Mouse (Mus musculus): Measurements from ENCODE around the gene 4933402J07Rik. TPM values are rescaled to one million over a fixed set of nuclear protein-coding genes. Genes with fewer than 3 reads are reported as not detected.

Gene 4933402J07Rik
- not detected in 2 replicates for polyA plus RNA-seq (2015; fragmentation: Nextera tagmentation; extraction: Ambion mirVana)

- Histone ChIP-seq H3K9me3 (ENCODE audit: control insufficient read depth, low read length) (no peaks in the 10 kb centered on the region), H3K9ac (ENCODE audit: low read length) (no peak within 1 kb of the TSS), H3K36me3 (ENCODE audit: control insufficient read depth, insufficient read depth, low read length) (no peaks in the 10 kb centered on the region), H3K4me3 (ENCODE audit: low read depth, low read length) (no peak within 1 kb of the TSS), H3K4me2 (replicated peaks; ENCODE audit: low read depth) (no peak within 1 kb of the TSS), H3K27me3 (ENCODE audit: control insufficient read depth, insufficient read depth, low read length) (no peaks in the 10 kb centered on the region), H3K4me1 (replicated peaks; ENCODE audit: control insufficient read depth, insufficient read depth) (no peaks in the 10 kb centered on the region), H3K27ac (replicated peaks) (no peak within 1 kb of the TSS)
- no peak for ATAC-seq (ENCODE audit: low FRiP score, low TSS enrichment)
- no peak for TF ChIP-seq EP300 (optimal IDR thresholded peaks at IDR 0.05)
- TF ChIP-seq CTCF (IDR thresholded peaks at IDR 0.05; ENCODE audit: low read depth), result no peak
- 74% methylated on average over 2 of the region's 2 CpGs for WGBS
- DNase-seq (ENCODE audit: low spot score), result no peak
These were observed at the start of gene 4933402J07Rik for GRCm38 (mm10) chr8:87563553-87563952. Gene 4933402J07Rik, plus strand, starts transcription at chr8:87563853.

- WGBS, result 94% methylated on average over 3 of the region's 3 CpGs
These were observed 46.5 kb upstream of the 4933402J07Rik start for GRCm38 (mm10) chr8:87517132-87517531.

GRCm38 (mm10) chr8:87525006-87525405 is 38.6 kb upstream of the 4933402J07Rik start:
- no peaks in the 10 kb centered on the region for H3K4me1 ChIP-seq (replicated peaks; ENCODE audit: control insufficient read depth, insufficient read depth)
- 95% methylated on average over 1 of the region's 1 CpGs for WGBS
- DNase-seq (ENCODE audit: low spot score) (no peak), ATAC-seq (ENCODE audit: low FRiP score, low TSS enrichment) (no peak)
- H3K27ac ChIP-seq (replicated peaks), result no peak overlapping the region
- no peak overlapping the region for H3K4me3 ChIP-seq (ENCODE audit: low read depth, low read length)
- H3K27me3 ChIP-seq (ENCODE audit: control insufficient read depth, insufficient read depth, low read length), result no peaks in the 10 kb centered on the region
- no peak overlapping the region for H3K4me2 ChIP-seq (replicated peaks; ENCODE audit: low read depth)
- H3K9ac ChIP-seq (ENCODE audit: low read length), result no peak overlapping the region
- no peaks in the 10 kb centered on the region for H3K36me3 ChIP-seq (ENCODE audit: control insufficient read depth, insufficient read depth, low read length)
- TF ChIP-seq CTCF (IDR thresholded peaks at IDR 0.05; ENCODE audit: low read depth) (no peak), EP300 (optimal IDR thresholded peaks at IDR 0.05) (no peak)
- H3K9me3 ChIP-seq (ENCODE audit: control insufficient read depth, low read length), result no peaks in the 10 kb centered on the region

More at GRCm38 (mm10) chr8:87517132-87517531, 46.5 kb upstream of the 4933402J07Rik start:
- no peak for DNase-seq (ENCODE audit: low spot score)
- no peaks in the 10 kb centered on the region for H3K27me3 ChIP-seq (ENCODE audit: control insufficient read depth, insufficient read depth, low read length)
- TF ChIP-seq EP300 (optimal IDR thresholded peaks at IDR 0.05), result no peak
- TF ChIP-seq CTCF (IDR thresholded peaks at IDR 0.05; ENCODE audit: low read depth), result no peak
- no peaks in the 10 kb centered on the region for H3K9me3 ChIP-seq (ENCODE audit: control insufficient read depth, low read length)
- no peaks in the 10 kb centered on the region for H3K4me1 ChIP-seq (replicated peaks; ENCODE audit: control insufficient read depth, insufficient read depth)
- no peaks in the 10 kb centered on the region for H3K36me3 ChIP-seq (ENCODE audit: control insufficient read depth, insufficient read depth, low read length)
- no peak overlapping the region for H3K27ac ChIP-seq (replicated peaks)
- H3K4me3 ChIP-seq (ENCODE audit: low read depth, low read length), result no peak overlapping the region
- no peak overlapping the region for H3K9ac ChIP-seq (ENCODE audit: low read length)
- no peak overlapping the region for H3K4me2 ChIP-seq (replicated peaks; ENCODE audit: low read depth)
- ATAC-seq (ENCODE audit: low FRiP score, low TSS enrichment), result no peak

GRCm38 (mm10) chr8:87531176-87531575 is 32.5 kb upstream of the 4933402J07Rik start:
- Histone ChIP-seq H3K4me3 (ENCODE audit: low read depth, low read length) (no peak overlapping the region), H3K27me3 (ENCODE audit: control insufficient read depth, insufficient read depth, low read length) (no peaks in the 10 kb centered on the region), H3K36me3 (ENCODE audit: control insufficient read depth, insufficient read depth, low read length) (no peaks in the 10 kb centered on the region), H3K9me3 (ENCODE audit: control insufficient read depth, low read length) (no peaks in the 10 kb centered on the region), H3K27ac (replicated peaks) (no peak overlapping the region), H3K4me1 (replicated peaks; ENCODE audit: control insufficient read depth, insufficient read depth) (no peaks in the 10 kb centered on the region), H3K4me2 (replicated peaks; ENCODE audit: low read depth) (no peak overlapping the region), H3K9ac (ENCODE audit: low read length) (no peak overlapping the region)
- TF ChIP-seq CTCF (IDR thresholded peaks at IDR 0.05; ENCODE audit: low read depth) (no peak), EP300 (optimal IDR thresholded peaks at IDR 0.05) (no peak)
- WGBS, result 49% methylated on average over 4 of the region's 4 CpGs
- ATAC-seq (ENCODE audit: low FRiP score, low TSS enrichment) (no peak), DNase-seq (ENCODE audit: low spot score) (no peak)

- no peaks in the 10 kb centered on the region for H3K27me3 ChIP-seq (ENCODE audit: control insufficient read depth, insufficient read depth, low read length)
- no peaks in the 10 kb centered on the region for H3K4me1 ChIP-seq (replicated peaks; ENCODE audit: control insufficient read depth, insufficient read depth)
- H3K4me3 ChIP-seq (ENCODE audit: low read depth, low read length), result no peak overlapping the region
- DNase-seq (ENCODE audit: low spot score), result no peak
- TF ChIP-seq EP300 (optimal IDR thresholded peaks at IDR 0.05) (no peak), CTCF (IDR thresholded peaks at IDR 0.05; ENCODE audit: low read depth) (no peak)
- H3K36me3 ChIP-seq (ENCODE audit: control insufficient read depth, insufficient read depth, low read length), result no peaks in the 10 kb centered on the region
- no peak overlapping the region for H3K27ac ChIP-seq (replicated peaks)
- no peak overlapping the region for H3K9ac ChIP-seq (ENCODE audit: low read length)
- H3K4me2 ChIP-seq (replicated peaks; ENCODE audit: low read depth), result no peak overlapping the region
- ATAC-seq (ENCODE audit: low FRiP score, low TSS enrichment), result no peak
- 74% methylated on average over 4 of the region's 4 CpGs for WGBS
- H3K9me3 ChIP-seq (ENCODE audit: control insufficient read depth, low read length), result no peaks in the 10 kb centered on the region
These were observed 30.2 kb upstream of the 4933402J07Rik start for GRCm38 (mm10) chr8:87533476-87533875.

GRCm38 (mm10) chr8:87534846-87535245 is 28.8 kb upstream of the 4933402J07Rik start:
- WGBS, result 17% methylated on average over 2 of the region's 2 CpGs

More at GRCm38 (mm10) chr8:87534846-87535245, 28.8 kb upstream of the 4933402J07Rik start:
- Histone ChIP-seq H3K36me3 (ENCODE audit: control insufficient read depth, insufficient read depth, low read length) (no peaks in the 10 kb centered on the region), H3K27ac (replicated peaks) (no peak overlapping the region), H3K9ac (ENCODE audit: low read length) (no peak overlapping the region), H3K27me3 (ENCODE audit: control insufficient read depth, insufficient read depth, low read length) (no peaks in the 10 kb centered on the region), H3K9me3 (ENCODE audit: control insufficient read depth, low read length) (no peaks in the 10 kb centered on the region), H3K4me1 (replicated peaks; ENCODE audit: control insufficient read depth, insufficient read depth) (no peaks in the 10 kb centered on the region), H3K4me3 (ENCODE audit: low read depth, low read length) (no peak overlapping the region), H3K4me2 (replicated peaks; ENCODE audit: low read depth) (no peak overlapping the region)
- ATAC-seq (ENCODE audit: low FRiP score, low TSS enrichment) (no peak), DNase-seq (ENCODE audit: low spot score) (no peak)
- TF ChIP-seq EP300 (optimal IDR thresholded peaks at IDR 0.05) (no peak), CTCF (IDR thresholded peaks at IDR 0.05; ENCODE audit: low read depth) (peak; percentile 22; the same call in 1 of the 2 replicates)

All from stomach, postnatal 0 days (tissue).